Mouse (Mus musculus) E14TG2a.4 (cell line): Measurements from ENCODE around the gene Gata2.

Source experiments
- H3K27me3 ChIP-seq: 2 replicates; pipeline ENCODE4 v1.6.1; 2014; ENCODE audit warnings: low read length, control low read depth; ENCODE audit not compliant: insufficient read depth
- H3K36me3 ChIP-seq: 2 replicates; pipeline ENCODE4 v1.6.1; 2014; ENCODE audit warnings: low read length, control low read depth; ENCODE audit not compliant: insufficient read depth
- H3K4me1 ChIP-seq: replicated peaks from 2 replicates; pipeline ENCODE4 v1.6.1; 2014; ENCODE audit warnings: low read depth, low read length, control low read depth
- H3K4me3 ChIP-seq: replicated peaks from 2 replicates; pipeline ENCODE4 v1.5.1; 2014; ENCODE audit warnings: mild to moderate bottlenecking, low read length
- H3K9me3 ChIP-seq: 2 replicates; pipeline ENCODE4 v1.6.1; 2014; ENCODE audit warnings: low read length, control low read depth
- CTCF ChIP-seq: conservative IDR thresholded peaks from 2 replicates; pipeline ENCODE4 v1.5.1; 2014; ENCODE audit warnings: low read length
- NANOG ChIP-seq: IDR thresholded peaks from 2 replicates; pipeline ENCODE4 v1.6.1; 2014; ENCODE audit warnings: borderline replicate concordance, low read length, mixed read lengths
- POU5F1 ChIP-seq: IDR thresholded peaks from 2 replicates; pipeline ENCODE4 v1.6.1; 2014; ENCODE audit warnings: low read length, borderline replicate concordance

The Gata2 gene

GRCm38 (mm10) chr6:88166054-88166453 is 27.6 kb upstream of the Gata2 start:
- H3K4me1 ChIP-seq, result no peaks in the 10 kb centered on the region
- H3K36me3 ChIP-seq, result no peaks in the 10 kb centered on the region
- TF ChIP-seq POU5F1 (no peak), CTCF (no peak), NANOG (no peak)
- no peak overlapping the region for H3K4me3 ChIP-seq
- H3K27me3 ChIP-seq, result 0 out of 2 replicates have a peak, but pooled peaks cover 2% of the 10 kb centered on the region
- H3K9me3 ChIP-seq, result peaks cover 9% of the 10 kb centered on the region

GRCm38 (mm10) chr6:88174191-88174590 is 19.5 kb upstream of the Gata2 start:
- Histone ChIP-seq H3K4me3 (no peak overlapping the region), H3K27me3 (no peaks in the 10 kb centered on the region), H3K36me3 (no peaks in the 10 kb centered on the region), H3K9me3 (peaks cover 18% of the 10 kb centered on the region), H3K4me1 (no peaks in the 10 kb centered on the region)
- TF ChIP-seq CTCF (no peak), NANOG (no peak), POU5F1 (no peak)

GRCm38 (mm10) chr6:88174676-88175075 is 19.0 kb upstream of the Gata2 start:
- no peaks in the 10 kb centered on the region for H3K27me3 ChIP-seq
- H3K4me1 ChIP-seq, result no peaks in the 10 kb centered on the region
- no peaks in the 10 kb centered on the region for H3K36me3 ChIP-seq
- no peak for TF ChIP-seq CTCF
- TF ChIP-seq POU5F1, result no peak
- TF ChIP-seq NANOG, result no peak
- H3K9me3 ChIP-seq, result peaks cover 18% of the 10 kb centered on the region
- H3K4me3 ChIP-seq, result no peak overlapping the region

- Histone ChIP-seq H3K9me3 (no peaks in the 10 kb centered on the region), H3K4me1 (peaks cover 20% of the 10 kb centered on the region), H3K4me3 (no peak overlapping the region), H3K36me3 (no peaks in the 10 kb centered on the region), H3K27me3 (peaks cover 29% of the 10 kb centered on the region)
- TF ChIP-seq NANOG, result no peak
- TF ChIP-seq CTCF, result no peak
- TF ChIP-seq POU5F1, result no peak
Measured at GRCm38 (mm10) chr6:88184671-88185070, 9.0 kb upstream of the Gata2 start.

GRCm38 (mm10) chr6:88188148-88188547 is 5.5 kb upstream of the Gata2 start:
- peaks cover 63% of the 10 kb centered on the region for H3K27me3 ChIP-seq
- H3K4me3 ChIP-seq, result no peak overlapping the region
- peaks cover 35% of the 10 kb centered on the region for H3K4me1 ChIP-seq
- H3K9me3 ChIP-seq, result no peaks in the 10 kb centered on the region
- no peaks in the 10 kb centered on the region for H3K36me3 ChIP-seq
- no peak for TF ChIP-seq NANOG
- no peak for TF ChIP-seq CTCF
- no peak for TF ChIP-seq POU5F1

- Histone ChIP-seq H3K9me3 (no peaks in the 10 kb centered on the region), H3K4me1 (peaks cover 41% of the 10 kb centered on the region), H3K36me3 (no peaks in the 10 kb centered on the region), H3K27me3 (peaks cover 77% of the 10 kb centered on the region), H3K4me3 (peak overlapping the region; percentile 73)
- TF ChIP-seq NANOG (no peak), CTCF (peak; percentile 11; the same call in 1 of the 2 replicates)
Measured at GRCm38 (mm10) chr6:88189312-88190042, 4.2 kb upstream of the Gata2 start.

GRCm38 (mm10) chr6:88190043-88190309 is 3.7 kb upstream of the Gata2 start:
- H3K4me3 ChIP-seq, result peak overlapping the region; percentile 73
- no peaks in the 10 kb centered on the region for H3K36me3 ChIP-seq
- H3K27me3 ChIP-seq, result peaks cover 82% of the 10 kb centered on the region
- H3K4me1 ChIP-seq, result peaks cover 46% of the 10 kb centered on the region
- TF ChIP-seq NANOG, result no peak
- no peak for TF ChIP-seq CTCF
- no peak for TF ChIP-seq POU5F1
- H3K9me3 ChIP-seq, result 0 out of 2 replicates have a peak, but pooled peaks cover 4% of the 10 kb centered on the region

- Histone ChIP-seq H3K27me3 (peaks cover 86% of the 10 kb centered on the region), H3K4me1 (peaks cover 47% of the 10 kb centered on the region), H3K4me3 (peak overlapping the region; percentile 73), H3K9me3 (0 out of 2 replicates have a peak, but pooled peaks cover 6% of the 10 kb centered on the region), H3K36me3 (no peaks in the 10 kb centered on the region)
- TF ChIP-seq POU5F1 (no peak), NANOG (no peak), CTCF (no peak)
Measured at GRCm38 (mm10) chr6:88190310-88191023, 3.2 kb upstream of the Gata2 start.

GRCm38 (mm10) chr6:88191024-88191365 is 2.7 kb upstream of the Gata2 start:
- TF ChIP-seq NANOG, result no peak
- no peak for TF ChIP-seq CTCF
- TF ChIP-seq POU5F1, result no peak
- Histone ChIP-seq H3K4me3 (peak overlapping the region; percentile 73), H3K27me3 (peaks cover 92% of the 10 kb centered on the region), H3K9me3 (0 out of 2 replicates have a peak, but pooled peaks cover 6% of the 10 kb centered on the region), H3K4me1 (peaks cover 49% of the 10 kb centered on the region), H3K36me3 (no peaks in the 10 kb centered on the region)
